Mouse (Mus musculus) C2C12 (cell line): ENCODE measurements around the gene Gclm.
"Not testable (repeated sequence)": the region's sequence is repeated elsewhere in the genome, so short reads cannot be mapped to it uniquely, and the experiment has no call there.

Experiments
- CEBPB ChIP-seq: IDR thresholded peaks from one replicate; pipeline ENCODE4 v1.6.1; 2011; ENCODE audit warnings: low read depth, mild to moderate bottlenecking, control low read depth, moderate library complexity
- CTCF ChIP-seq: IDR thresholded peaks from one replicate; pipeline ENCODE4 v1.5.1; 2011; ENCODE audit not compliant: control insufficient read depth, insufficient read depth, insufficient read length
- FOSL1 ChIP-seq: IDR thresholded peaks from one replicate; pipeline ENCODE4 v1.8.0; 2011; ENCODE audit warnings: mild to moderate bottlenecking, low read length; ENCODE audit not compliant: poor library complexity, insufficient read depth, severe bottlenecking
- MAX ChIP-seq: IDR thresholded peaks from one replicate; pipeline ENCODE4 v1.6.1; 2011; ENCODE audit warnings: mild to moderate bottlenecking, control low read depth
- MYOD1 ChIP-seq: IDR thresholded peaks from one replicate; pipeline ENCODE4 v1.6.1; 2011; ENCODE audit warnings: low read depth; ENCODE audit not compliant: control insufficient read depth, insufficient read length

GRCm38 (mm10) chr3:122289344-122289743, 44.0 kb downstream of the Gclm start:
- not testable (repeated sequence) for TF ChIP-seq CTCF, MAX, CEBPB, FOSL1, MYOD1
